Mouse (Mus musculus) neural tube, embryonic 13.5 days (tissue): ENCODE results near the gene Cercam. TPM values are rescaled to one million over a fixed set of nuclear protein-coding genes. Genes with fewer than 3 reads are reported as not detected.
"Not testable (repeated sequence)": the region's sequence is repeated elsewhere in the genome, so short reads cannot be mapped to it uniquely, and the experiment has no call there.

Experiments
- ATAC-seq: fragments of 200-750 bp; cut with Nextera tagmentation; 2 replicates; pipeline ENCODE4 v1.8.0; 2017; ENCODE audit warnings: low read depth, mild to moderate bottlenecking, moderate TSS enrichment, moderate library complexity
- H3K27ac ChIP-seq: fragments of 300-500 bp; sonication (generic); replicated peaks from 2 replicates; pipeline ENCODE4 v1.5.1; 2015; ENCODE audit warnings: moderate library complexity, mild to moderate bottlenecking, inconsistent platforms
- H3K27me3 ChIP-seq: fragments of 300-500 bp; sonication (generic); 2 replicates; pipeline ENCODE4 v1.6.1; 2015; ENCODE audit warnings: mild to moderate bottlenecking, inconsistent platforms
- H3K36me3 ChIP-seq: fragments of 300-500 bp; sonication (generic); 2 replicates; pipeline ENCODE4 v1.6.1; 2015; ENCODE audit warnings: mild to moderate bottlenecking, inconsistent platforms
- H3K4me1 ChIP-seq: fragments of 300-500 bp; sonication (generic); replicated peaks from 2 replicates; pipeline ENCODE4 v1.6.1; 2015; ENCODE audit warnings: inconsistent platforms
- H3K4me2 ChIP-seq: fragments of 300-500 bp; sonication (generic); 2 replicates; pipeline ENCODE4 v1.6.1; 2015; ENCODE audit warnings: inconsistent platforms, mild to moderate bottlenecking, moderate library complexity
- H3K4me3 ChIP-seq: fragments of 300-500 bp; sonication (generic); 2 replicates; pipeline ENCODE4 v1.5.1; 2015; ENCODE audit warnings: mild to moderate bottlenecking, inconsistent platforms
- H3K9ac ChIP-seq: fragments of 300-500 bp; sonication (generic); 2 replicates; pipeline ENCODE4 v1.6.1; 2015; ENCODE audit warnings: moderate library complexity, mild to moderate bottlenecking, inconsistent platforms
- H3K9me3 ChIP-seq: fragments of 300-500 bp; sonication (generic); 2 replicates; pipeline ENCODE4 v1.6.1; 2016; ENCODE audit warnings: inconsistent platforms
- WGBS: fragments of 180-500 bp; shearing (Covaris S2); methylation state at CpG from one replicate; pipeline ENCODE4 v1.1.7; 2015; 5-methylcytosine and 5-hydroxymethylcytosine counted together
- polyA plus RNA-seq: library from polyadenylated mRNA; unstranded; fragments of >200 nt; fragmentation: Nextera tagmentation; extraction: Ambion mirVana; gene quantifications from 2 replicates; pipeline ENCODE4 v1.2.1, GENCODE M21; 2015

Cercam gene
- polyA plus RNA-seq, 1 experiment from 2014 or later, result 25.5 TPM

- peaks cover 36% of the 10 kb centered on the region for H3K36me3 ChIP-seq
Observed at GRCm38 (mm10) chr2:29879964-29880830, 11.2 kb downstream of the Cercam start.

DNA sequence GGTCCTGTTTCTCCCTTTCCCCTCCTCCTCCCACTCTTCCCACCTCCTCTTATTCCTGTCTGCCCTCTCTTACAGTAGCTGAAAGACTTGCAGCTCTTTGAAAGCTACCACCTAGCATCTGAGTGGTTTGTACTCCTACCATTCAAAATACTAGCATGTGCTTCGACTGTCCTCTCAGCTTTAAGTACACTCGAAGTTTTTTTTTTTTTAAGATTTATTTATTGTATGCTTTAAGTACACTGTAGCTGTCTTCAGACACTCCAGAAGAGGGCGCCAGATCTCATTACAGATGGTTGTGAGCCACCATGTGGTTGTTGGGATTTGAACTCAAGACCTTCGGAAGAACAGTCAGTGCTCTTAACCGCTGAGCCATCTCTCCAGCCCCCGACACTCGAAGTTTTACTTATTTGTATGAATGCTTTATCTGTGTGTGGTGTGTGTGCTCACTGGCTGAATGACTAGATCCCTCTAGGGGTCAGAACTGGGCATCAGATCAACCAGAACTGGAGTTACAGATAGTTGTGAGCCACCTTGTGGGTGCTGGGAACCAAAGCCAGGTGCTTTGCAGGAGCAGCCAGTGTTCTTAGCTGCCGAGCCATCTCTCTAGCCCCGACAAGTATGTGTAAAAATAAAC is 17.8 kb downstream of the Cercam start:
- not testable (repeated sequence) for H3K27me3 ChIP-seq, H3K4me2 ChIP-seq, H3K9me3 ChIP-seq, H3K4me3 ChIP-seq, ATAC-seq, H3K27ac ChIP-seq, H3K9ac ChIP-seq, H3K36me3 ChIP-seq
- 87% methylated on average over 9 of the region's 9 CpGs for WGBS
- H3K4me1 ChIP-seq, result peaks cover 19% of the 10 kb centered on the region

More at GRCm38 (mm10) chr2:29879964-29880830, 11.2 kb downstream of the Cercam start:
- H3K4me1 ChIP-seq, result peaks cover 8% of the 10 kb centered on the region
- H3K4me3 ChIP-seq, result no peak overlapping the region
- 76% methylated on average over 17 of the region's 17 CpGs for WGBS
- H3K4me2 ChIP-seq, result no peak overlapping the region
- H3K9ac ChIP-seq, result no peak overlapping the region
- no peak overlapping the region for H3K27ac ChIP-seq
- H3K9me3 ChIP-seq, result no peaks in the 10 kb centered on the region
- H3K27me3 ChIP-seq, result no peaks in the 10 kb centered on the region
- ATAC-seq, result no peak

DNA sequence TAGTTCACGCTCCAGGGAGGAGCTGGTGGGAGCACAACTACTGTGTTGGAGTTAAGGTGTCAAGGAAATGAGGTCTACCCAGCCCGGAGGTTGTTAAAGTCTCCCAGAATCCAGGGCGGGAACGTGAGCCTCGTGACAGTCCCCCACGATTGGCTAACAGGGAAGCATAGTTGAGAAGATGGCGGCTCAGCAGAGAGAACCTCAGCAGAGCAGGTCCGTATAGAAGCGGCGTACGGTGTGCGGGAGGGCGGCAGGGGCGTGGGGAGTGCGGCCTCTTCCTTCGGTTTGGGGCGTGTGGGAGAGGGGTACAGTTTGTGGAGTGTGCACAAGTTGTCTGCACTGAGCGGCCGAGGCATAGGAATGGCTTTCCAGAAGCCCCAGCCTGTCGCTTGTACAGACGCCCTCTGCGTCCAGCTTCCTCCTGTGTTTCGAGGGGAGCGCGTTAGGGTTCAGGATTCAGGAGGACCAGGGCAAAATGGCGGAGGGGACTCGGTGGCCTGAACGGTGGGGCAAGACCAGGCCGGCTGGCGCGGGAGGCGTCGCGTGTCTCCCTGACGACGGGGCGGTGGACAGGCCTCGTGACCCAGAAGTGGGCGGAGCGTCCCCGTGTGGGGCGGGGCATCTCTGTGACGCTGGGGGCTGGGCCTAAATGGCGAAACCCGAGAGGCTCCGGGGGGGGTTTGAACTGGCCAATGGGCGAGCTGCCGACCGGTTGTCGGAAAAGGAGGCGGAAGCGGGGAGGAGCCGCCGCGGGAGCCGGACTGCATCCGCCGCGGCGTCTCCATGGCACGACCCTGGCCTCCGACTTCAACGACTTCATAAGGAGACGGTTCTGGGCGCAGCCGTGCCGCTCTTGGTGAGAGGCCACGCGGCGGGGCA is 20.3 kb downstream of the Cercam start, which contains the start of gene Odf2:
Gene Odf2 (plus strand): TSS at position 156 of the 879 bp plus-strand sequence.
- Histone ChIP-seq H3K4me2 (peak within 1 kb of the TSS; percentile 93), H3K9ac (peak within 1 kb of the TSS; percentile 95), H3K4me3 (peak within 1 kb of the TSS; percentile 98), H3K27me3 (no peaks in the 10 kb centered on the region), H3K4me1 (peaks cover 19% of the 10 kb centered on the region), H3K27ac (peak within 1 kb of the TSS; percentile 90), H3K36me3 (peaks cover 30% of the 10 kb centered on the region), H3K9me3 (no peaks in the 10 kb centered on the region)
- ATAC-seq, result peak; percentile 89
- WGBS, result 2% methylated on average over 70 of the region's 70 CpGs

- Histone ChIP-seq H3K27ac (peak overlapping the region; percentile 90), H3K4me1 (peaks cover 19% of the 10 kb centered on the region), H3K9me3 (no peaks in the 10 kb centered on the region), H3K4me2 (peak overlapping the region; percentile 93), H3K4me3 (peak overlapping the region; percentile 98), H3K9ac (peak overlapping the region; percentile 95), H3K36me3 (peaks cover 39% of the 10 kb centered on the region), H3K27me3 (no peaks in the 10 kb centered on the region)
- peak; percentile 92 for ATAC-seq
- 1% methylated on average over 54 of the region's 61 CpGs for WGBS
Observed at GRCm38 (mm10) chr2:29889991-29890833, 21.2 kb downstream of the Cercam start.

DNA sequence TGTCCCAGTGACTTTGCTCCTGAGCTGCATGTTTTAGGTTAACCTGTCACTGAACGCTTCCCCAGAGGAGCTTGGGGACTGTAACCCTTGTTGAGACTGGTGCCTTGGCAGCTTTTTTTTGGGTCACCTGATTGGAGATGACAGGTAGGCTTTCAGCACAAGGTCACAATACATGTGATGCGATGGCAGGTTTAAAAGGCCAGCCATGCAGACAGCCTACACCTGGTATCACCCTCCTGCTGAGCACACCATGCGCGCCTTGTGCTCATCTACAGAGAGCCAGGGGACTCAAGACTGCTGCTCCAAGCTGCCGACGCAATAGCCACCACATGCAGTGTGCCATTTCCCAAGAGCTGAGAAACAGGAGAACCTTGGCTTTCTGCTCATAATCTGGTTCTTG is 22.8 kb downstream of the Cercam start:
- H3K4me2 ChIP-seq, result peak overlapping the region; percentile 93
- 92% methylated on average over 6 of the region's 6 CpGs for WGBS

DNA sequence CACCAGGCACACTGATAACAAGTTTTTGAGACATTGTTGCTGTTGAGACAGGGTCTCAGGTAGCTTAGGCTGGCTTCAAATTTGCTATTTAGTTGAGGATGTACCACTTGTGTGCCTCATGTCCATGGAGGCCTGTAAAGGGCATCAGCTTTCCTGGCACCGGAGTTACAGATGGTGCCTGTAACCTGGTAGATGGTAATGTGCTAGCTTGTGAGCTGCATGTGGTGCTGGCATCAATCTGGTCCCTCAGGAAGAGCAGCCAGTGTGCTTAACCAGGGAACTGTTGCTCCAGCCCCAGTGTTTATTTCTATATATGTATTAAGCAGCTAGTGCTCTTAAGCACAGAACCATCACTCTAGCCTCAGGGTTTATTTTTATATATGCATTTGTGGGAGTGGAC is 27.1 kb downstream of the Cercam start:
- Histone ChIP-seq H3K27me3 (no peaks in the 10 kb centered on the region), H3K9me3 (no peaks in the 10 kb centered on the region), H3K4me2 (no peak overlapping the region), H3K27ac (no peak overlapping the region), H3K36me3 (peaks cover 97% of the 10 kb centered on the region), H3K4me1 (peaks cover 6% of the 10 kb centered on the region), H3K4me3 (no peak overlapping the region), H3K9ac (no peak overlapping the region)
- WGBS, result 94% methylated on average over 1 of the region's 1 CpGs
- ATAC-seq, result no peak

More for the DNA sequence above, 22.8 kb downstream of the Cercam start:
- Histone ChIP-seq H3K4me3 (0 out of 2 replicates have a peak overlapping the region, but pooled peaks have one; percentile 3), H3K4me1 (peaks cover 19% of the 10 kb centered on the region), H3K9me3 (no peaks in the 10 kb centered on the region), H3K36me3 (peaks cover 54% of the 10 kb centered on the region), H3K27me3 (no peaks in the 10 kb centered on the region), H3K9ac (no peak overlapping the region), H3K27ac (no peak overlapping the region)
- no peak for ATAC-seq

DNA sequence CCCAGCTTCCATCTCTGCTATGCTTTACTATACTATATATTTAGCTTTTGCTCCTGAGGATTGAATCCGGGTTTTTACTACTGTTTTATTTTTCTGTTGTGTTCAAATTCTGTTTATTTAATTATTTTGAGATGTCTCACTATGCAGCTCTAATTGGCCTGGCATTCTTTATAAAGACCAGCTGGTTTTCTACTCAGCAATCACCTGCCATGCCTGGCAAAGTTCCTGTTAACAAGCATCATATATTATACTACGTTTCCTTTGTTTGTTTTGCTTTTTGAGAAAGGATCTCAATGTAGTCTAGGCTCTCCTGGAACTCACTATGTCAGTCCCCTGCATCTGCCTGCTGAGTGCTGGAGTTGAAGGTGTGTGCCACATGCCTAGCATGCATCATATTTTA is 28.4 kb downstream of the Cercam start:
- Histone ChIP-seq H3K9me3 (no peaks in the 10 kb centered on the region), H3K4me2 (no peak overlapping the region), H3K27me3 (no peaks in the 10 kb centered on the region), H3K4me3 (no peak overlapping the region), H3K27ac (no peak overlapping the region), H3K9ac (no peak overlapping the region), H3K4me1 (no peaks in the 10 kb centered on the region), H3K36me3 (peaks cover 99% of the 10 kb centered on the region)
- ATAC-seq, result no peak
- WGBS, result 88% methylated on average over 2 of the region's 2 CpGs

DNA sequence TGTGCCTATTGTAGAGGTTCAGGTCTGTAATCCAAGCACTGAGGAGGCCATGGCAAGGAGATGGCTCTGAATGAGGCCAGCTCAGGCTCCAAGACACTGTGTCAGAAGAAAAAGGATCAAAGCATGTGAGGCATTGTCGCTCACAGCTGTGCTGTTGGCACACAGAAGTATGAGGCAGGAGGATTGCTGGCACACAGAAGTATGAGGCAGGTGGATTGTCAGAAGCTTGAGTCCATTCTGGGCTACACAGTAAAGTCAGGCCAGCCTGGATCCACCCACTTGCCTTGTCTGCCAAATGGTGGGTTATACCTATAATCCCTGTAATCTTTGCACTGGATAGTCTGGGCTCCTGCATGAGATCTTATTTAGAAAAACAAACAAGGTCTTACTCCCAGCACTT is 29.1 kb downstream of the Cercam start:
- WGBS, result 88% methylated on average over 1 of the region's 1 CpGs
- Histone ChIP-seq H3K9me3 (no peaks in the 10 kb centered on the region), H3K4me1 (no peaks in the 10 kb centered on the region), H3K4me3 (no peak overlapping the region), H3K27me3 (no peaks in the 10 kb centered on the region), H3K27ac (no peak overlapping the region), H3K4me2 (no peak overlapping the region), H3K36me3 (peaks cover 99% of the 10 kb centered on the region), H3K9ac (no peak overlapping the region)
- ATAC-seq, result no peak

- Histone ChIP-seq H3K27me3 (no peaks in the 10 kb centered on the region), H3K4me3 (no peak overlapping the region), H3K36me3 (peaks cover 99% of the 10 kb centered on the region), H3K27ac (no peak overlapping the region), H3K4me1 (no peaks in the 10 kb centered on the region), H3K9me3 (no peaks in the 10 kb centered on the region), H3K9ac (no peak overlapping the region), H3K4me2 (no peak overlapping the region)
- whole genome bisulfite sequencing, result 90% methylated on average over 10 of the region's 10 CpGs
- ATAC-seq, result no peak
Observed at GRCm38 (mm10) chr2:29902194-29902593, 33.2 kb downstream of the Cercam start.

- H3K9me3 ChIP-seq, H3K27me3 ChIP-seq, H3K27ac ChIP-seq, ATAC-seq, H3K9ac ChIP-seq, H3K4me3 ChIP-seq, H3K4me2 ChIP-seq, H3K4me1 ChIP-seq: not testable (repeated sequence)
- WGBS, result 81% methylated on average over 2 of the region's 2 CpGs
- peaks cover 90% of the 10 kb centered on the region for H3K36me3 ChIP-seq
Observed at GRCm38 (mm10) chr2:29908171-29908570, 39.2 kb downstream of the Cercam start.

GRCm38 (mm10) chr2:29910042-29910441 is 41.1 kb downstream of the Cercam start:
- Histone ChIP-seq H3K4me3 (no peak overlapping the region), H3K36me3 (peaks cover 89% of the 10 kb centered on the region), H3K4me2 (no peak overlapping the region), H3K27me3 (no peaks in the 10 kb centered on the region), H3K9me3 (no peaks in the 10 kb centered on the region), H3K4me1 (no peaks in the 10 kb centered on the region), H3K27ac (no peak overlapping the region), H3K9ac (no peak overlapping the region)
- WGBS, result 77% methylated on average over 2 of the region's 2 CpGs
- ATAC-seq, result no peak
